Mouse (Mus musculus) kidney, adult 11 months (tissue): ENCODE measurements around the gene Acsf3.
A peak's percentile ranks its signal among the peaks of the same experiment; 100 is the strongest.

ENCODE experiments used
- DNase-seq: peaks from one replicate; pipeline ENCODE4 v3.0.0; 2022

Acsf3 gene

DNA sequence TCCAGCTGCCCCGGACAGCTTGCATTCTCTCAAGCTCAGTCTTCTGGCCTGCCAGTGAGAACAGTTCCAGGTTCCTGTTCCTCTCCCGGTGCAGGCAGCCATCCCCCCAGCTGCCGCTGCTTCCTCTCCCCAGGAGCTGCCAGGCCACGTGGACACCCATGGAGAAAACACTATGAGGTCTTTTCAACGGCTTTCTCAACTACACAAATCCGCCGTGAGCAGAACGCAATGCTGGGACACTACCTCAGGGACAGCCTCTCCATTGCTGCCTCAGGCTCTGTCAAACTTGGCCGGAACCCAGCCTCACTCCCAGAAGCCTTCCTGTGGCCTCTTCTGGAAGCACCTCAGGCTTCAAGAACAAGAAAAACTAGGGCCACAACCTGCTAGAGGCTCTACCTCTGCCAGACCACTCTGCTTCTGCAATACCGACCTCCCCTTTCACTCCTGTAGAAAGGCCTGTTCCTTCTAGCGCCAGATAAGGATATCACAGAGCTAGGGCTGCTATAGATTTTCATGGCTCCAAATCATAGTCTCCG, 12.5 kb upstream of the Acsf3 start:
- DNase-seq: no peak

GRCm38 (mm10) chr8:122763267-122763738, 12.0 kb upstream of the Acsf3 start:
- DNase-seq: no peak

- DNase-seq: no peak
These were observed 10.4 kb upstream of the Acsf3 start for GRCm38 (mm10) chr8:122764790-122765474.

DNA sequence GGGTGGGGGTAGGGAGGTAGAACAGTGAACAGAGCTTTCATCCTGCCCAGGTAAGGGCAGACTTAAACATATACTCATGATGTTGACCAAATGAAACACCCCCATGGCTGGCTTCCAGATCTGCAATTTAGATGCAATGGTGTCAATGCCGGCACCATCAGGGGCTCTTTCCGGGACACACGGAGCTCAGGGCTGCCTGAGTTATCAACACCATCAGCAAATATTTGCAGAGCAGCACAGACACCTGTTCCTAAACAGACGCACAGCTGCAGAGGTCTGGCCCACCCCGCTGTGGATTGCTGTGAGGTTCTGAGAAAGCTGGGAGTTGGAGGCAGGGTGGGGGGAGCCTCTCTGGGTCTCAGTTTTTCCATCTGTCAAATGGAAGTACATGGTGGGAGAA, 9.1 kb upstream of the Acsf3 start:
- no peak for DNase-seq

- DNase-seq: no peak
These were observed 8.6 kb upstream of the Acsf3 start for GRCm38 (mm10) chr8:122766647-122767200.

GRCm38 (mm10) chr8:122767229-122767628, 8.1 kb upstream of the Acsf3 start:
- no peak for DNase-seq

GRCm38 (mm10) chr8:122769251-122770058, 5.8 kb upstream of the Acsf3 start:
- no peak for DNase-seq

DNA sequence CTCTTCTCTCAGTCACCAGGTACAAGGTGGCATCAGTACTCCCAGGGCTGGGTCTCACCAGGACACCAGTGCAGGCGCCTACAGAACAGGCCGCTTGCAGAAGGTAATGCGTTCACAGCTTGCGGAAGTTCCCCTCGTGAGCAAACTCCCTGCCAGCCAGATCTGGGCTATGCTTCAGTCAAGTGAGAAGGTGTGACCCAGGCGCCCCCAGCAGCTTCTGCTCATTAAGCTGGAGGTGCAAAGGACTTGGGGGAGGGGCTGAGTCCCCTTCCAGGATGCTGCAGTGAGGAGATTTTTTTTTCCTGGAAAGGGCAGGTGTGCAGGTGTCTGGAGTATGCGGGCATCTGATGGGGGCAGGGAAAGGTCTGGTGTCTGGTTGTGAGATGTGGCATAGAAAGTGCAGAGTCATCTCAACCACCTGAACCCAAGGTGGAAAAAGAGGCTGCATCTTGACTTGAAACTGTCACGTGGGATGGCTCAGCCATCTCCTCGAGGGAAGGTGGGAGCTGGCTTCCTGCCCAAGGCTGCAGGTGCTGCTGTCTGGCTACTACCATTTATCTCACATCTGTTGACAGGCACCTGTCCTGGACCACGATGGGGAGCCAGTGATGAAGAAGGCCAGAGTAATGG, 2.7 kb upstream of the Acsf3 start:
- DNase-seq: no peak

DNA sequence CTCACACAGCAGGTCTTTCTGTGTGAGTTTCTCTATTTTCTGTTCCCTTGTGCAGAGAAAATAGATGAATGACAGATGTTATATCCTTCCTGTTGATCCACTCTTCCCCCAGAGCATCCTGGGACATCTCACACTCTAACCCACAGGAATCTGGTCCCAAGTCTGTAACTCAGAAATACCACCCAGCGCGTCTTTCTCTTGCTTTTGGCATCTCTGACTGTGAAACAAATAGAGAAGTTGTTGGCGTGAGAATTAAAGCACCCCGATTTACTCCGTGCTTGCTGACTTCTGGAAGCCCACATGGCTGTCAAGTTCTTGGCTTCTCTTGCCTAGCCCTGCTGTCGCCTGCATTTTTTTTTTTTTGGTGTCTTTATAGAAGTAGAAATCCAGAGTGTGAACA, 2.4 kb downstream of the Acsf3 start:
- no peak for DNase-seq

GRCm38 (mm10) chr8:122778703-122779239, 3.5 kb downstream of the Acsf3 start:
- no peak for DNase-seq

DNA sequence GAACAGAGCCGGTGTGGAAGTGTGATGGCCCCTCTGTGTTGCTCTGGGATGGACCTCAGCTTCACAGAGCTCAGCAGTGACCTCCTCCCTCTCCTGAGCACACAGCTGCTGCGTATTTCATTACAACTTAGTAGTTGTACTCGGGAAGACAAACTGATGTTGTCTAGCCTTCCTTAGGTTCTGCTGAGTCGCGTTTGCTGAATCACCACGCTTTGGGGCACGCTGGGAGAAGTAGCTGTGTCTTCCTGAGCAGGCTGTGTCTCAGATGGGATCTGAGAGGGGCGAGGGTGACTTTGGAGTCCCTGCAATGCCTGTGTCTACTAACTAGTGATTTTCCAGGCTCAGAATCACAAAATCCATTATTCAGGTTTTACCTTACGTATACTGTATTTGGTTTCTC, 4.0 kb downstream of the Acsf3 start:
- no peak for DNase-seq

DNA sequence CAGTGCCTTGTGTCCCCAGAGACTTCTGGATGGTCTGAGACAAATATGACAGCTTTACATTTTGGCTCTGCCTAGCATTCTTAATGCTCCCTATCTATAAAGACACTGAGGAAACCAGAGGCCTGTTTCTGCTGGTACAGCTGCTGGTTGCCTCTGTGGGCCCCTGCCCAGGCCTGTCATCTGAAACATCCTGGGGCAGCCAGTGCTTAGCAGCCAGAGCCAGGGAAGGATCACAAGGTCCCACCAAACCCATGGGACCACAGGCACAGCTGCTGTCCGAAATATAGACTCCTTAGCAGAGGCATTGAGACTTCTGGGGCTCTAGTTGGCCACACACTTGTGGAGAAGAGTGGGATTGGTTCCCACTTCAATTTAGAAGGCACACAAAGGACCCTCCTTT, 9.5 kb downstream of the Acsf3 start:
- DNase-seq: no peak

DNA sequence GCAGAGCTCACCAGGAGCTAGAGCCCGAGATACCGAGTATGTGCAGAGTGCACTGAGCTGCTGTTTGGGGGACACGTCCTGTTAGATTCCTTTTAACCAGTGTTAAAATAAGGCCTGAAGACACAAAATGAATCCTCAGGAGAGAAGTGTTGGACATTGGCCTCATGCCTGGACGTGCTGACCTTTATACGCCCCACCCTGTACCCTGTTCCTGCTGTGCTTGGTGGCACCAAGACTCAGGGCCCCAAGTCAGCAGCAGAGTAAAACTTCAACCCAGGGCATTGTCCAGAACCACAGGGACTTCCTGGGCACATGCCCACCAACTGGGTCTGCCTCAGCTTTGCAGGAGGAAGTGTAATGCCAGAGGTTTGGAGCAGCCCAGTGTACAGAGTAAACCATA, 14.5 kb downstream of the Acsf3 start:
- peak; percentile 84 for DNase-seq

DNA sequence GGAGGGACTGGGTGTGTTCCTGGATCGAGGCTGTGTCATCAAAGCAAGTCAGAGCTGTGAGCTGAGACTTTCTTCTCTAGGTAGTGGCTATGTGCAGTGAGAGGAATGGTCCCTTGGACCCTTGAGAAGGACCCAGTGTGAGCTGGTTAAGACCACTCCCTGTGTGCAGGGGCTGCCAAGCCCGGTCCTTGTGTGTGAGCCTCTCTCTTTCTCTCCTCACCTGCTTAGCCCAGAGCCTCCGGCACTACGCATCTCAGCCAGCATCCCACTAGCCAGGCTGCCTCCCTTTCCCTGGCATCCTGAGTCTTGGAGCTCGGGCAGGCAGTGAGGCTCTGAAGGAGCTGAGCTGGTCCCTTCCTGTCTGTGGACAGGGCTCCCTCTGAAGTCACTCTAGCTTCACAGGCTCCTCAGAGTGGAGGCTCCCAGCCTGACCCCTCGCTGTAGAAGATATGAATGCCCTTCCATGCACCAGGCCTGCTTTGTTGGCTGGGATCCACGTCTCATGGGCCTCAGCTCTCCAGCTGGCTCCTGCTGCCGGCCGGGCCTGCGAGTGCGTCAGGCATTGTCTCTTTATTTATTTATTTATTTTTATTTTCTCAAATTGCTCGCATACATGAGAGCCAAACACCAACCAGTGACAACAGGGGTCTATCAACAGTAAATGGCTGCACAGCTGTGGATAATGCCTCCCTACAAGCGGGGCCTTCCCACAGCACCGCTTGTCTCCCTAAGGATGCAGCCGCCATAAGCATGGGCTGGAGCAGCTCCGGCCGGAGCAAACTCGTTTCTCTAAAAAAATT, 18.3 kb downstream of the Acsf3 start:
- DNase-seq: no peak

GRCm38 (mm10) chr8:122794175-122794454, 18.8 kb downstream of the Acsf3 start:
- no peak for DNase-seq

DNA sequence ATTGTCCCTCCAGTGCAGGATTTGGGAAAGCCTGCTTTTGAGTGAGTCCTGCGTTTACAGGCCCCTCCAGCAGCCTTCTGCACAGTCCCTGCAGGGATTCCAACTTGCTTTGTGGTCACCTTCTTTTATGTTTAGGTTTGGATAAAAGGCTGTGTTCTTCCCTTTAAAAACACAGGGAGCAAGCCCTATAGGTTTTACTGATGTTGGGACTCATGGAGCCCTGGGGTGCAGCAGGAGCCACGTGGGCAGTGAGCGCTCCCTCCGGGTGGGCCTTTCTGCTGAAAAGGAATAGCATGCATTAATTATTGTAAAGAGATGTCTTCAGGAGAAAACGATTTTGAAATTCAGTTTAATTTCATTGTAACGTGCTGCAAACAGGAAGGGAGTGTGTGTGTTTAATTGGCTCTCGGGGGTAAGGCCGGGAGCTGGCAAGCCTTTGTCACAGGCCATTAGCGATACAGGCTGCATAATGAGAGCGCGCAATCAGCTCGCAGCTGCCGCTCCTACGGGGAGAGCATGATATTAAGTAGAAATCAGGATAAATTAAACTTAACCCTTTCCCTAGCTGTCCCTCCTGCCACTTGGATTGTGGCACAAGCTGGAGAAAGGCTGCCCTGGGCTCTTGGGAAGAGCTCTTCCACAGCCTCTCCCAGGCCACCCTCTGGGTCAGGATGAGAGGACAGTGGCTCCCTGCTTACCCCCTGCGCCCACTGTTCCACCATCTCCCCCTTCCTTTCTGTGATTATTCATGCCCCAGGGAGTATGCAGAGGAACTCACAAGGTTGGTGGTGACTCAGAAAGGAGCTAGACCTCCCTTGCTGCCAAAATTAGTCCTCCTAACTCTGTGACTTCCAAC, 28.8 kb downstream of the Acsf3 start:
- DNase-seq: no peak

GRCm38 (mm10) chr8:122805349-122805748, 30.1 kb downstream of the Acsf3 start:
- peak; percentile 62 for DNase-seq

- no peak for DNase-seq
These were observed 31.8 kb downstream of the Acsf3 start for GRCm38 (mm10) chr8:122806956-122807538.

- no peak for DNase-seq
These were observed 32.6 kb downstream of the Acsf3 start for GRCm38 (mm10) chr8:122807907-122808306.

- DNase-seq: no peak
These were observed 35.1 kb downstream of the Acsf3 start for GRCm38 (mm10) chr8:122810376-122810775.
